Mouse (Mus musculus): ENCODE data around the gene Klhl11.

The Klhl11 gene

DNA sequence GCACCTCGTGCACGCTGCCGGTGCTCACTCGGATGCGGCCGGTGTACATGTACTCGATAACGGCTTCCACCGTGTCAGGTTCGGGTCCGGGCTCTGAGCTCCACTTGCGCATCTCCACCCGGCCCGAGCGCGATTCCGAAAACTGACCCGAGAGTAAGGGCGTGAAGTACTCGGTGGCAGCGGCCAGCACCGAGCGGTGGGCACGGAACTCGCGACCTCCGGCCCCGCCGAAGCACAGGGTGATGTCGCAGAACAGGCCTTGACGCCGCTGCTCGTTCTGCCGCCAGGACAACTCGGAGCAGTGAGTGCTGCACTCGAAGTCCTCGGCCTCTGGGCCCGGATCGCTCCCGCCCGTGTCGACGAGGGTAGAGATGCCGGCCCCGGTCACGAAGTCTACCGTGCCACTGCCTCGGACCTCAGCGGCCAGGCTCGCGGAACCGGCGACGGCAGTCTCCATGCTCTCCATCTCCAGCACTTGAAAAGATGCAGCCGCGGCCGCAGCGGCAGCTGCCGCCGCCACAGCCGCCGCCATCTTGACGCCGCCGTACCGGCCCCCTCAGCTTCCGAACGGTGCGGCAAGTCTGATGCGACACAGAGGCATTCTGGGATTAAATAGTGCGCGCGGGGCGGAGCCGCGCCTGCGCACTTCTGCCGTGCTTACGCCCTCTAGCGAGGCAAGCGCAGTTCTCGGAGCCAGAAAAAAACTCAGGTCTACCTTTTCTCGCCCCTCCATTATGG, at the start of gene Klhl11:
Gene Klhl11 (minus strand): TSS at position 545 of the 738 bp plus-strand sequence.
- peak; percentile 98 for DNase-seq (ENCODE audit: extremely low read depth, insufficient read length, low spot score)

DNA sequence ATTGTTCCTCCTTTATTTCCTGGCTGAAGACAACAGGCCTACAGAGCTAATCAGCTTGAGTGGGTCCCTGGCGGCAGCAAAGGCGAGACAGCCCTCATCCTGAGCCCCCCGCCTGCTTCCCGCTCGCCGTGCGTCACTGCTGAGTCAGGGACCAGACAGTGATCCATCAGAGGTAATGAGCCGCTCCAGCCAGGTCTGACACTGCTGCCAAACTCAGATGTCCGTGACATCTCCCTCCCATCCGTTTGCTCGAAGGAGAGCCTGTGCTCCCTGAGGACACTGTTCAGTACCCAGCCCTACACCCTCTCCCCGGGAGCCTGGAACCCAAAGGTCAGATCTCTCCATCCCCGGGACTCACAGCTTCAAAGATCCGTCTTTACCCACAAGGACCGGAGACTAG, 48.3 kb upstream of the Klhl11 start:
- no peak for DNase-seq (ENCODE audit: extremely low read depth, insufficient read length, low spot score)

DNA sequence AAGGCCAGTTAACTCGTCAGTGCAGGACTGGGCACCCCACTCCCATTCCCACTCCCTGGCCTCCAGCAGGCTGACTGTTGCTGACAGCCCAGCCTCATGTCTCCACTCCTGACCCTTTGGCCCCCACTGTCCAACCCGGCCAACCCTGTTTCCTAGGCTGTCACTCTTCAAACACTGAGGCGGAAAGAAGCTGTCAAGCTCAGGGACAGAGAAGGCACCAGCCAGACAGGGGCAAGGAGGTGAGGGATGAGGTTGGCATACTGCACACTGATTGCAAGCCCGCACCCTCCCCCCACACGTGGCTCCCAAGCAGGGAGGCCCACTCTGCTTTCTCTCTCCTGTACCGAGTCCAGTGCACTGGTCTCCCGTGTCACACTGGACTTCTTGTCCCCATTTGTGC, 46.6 kb upstream of the Klhl11 start:
- no peak for DNase-seq (ENCODE audit: extremely low read depth, insufficient read length, low spot score)

DNA sequence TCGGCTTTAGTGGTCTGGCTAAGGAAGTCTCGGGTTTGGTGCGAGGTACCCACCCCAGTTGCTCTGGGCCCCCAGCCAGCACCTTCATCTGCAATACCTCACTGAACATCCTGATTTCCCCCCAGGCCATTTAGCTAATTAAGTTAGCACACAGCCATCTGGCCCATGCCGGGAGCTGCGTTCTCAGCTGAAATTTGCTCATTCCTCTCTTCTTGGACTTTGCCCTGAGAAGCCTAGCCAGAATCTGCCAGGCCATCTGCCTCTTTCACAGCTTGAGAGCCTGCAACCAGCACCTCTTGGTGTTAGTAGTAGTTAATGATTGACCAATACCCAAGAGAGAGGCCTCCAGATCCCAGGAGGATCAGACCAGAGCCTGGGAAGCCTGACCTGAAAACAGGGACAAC, 45.6 kb upstream of the Klhl11 start:
- DNase-seq (ENCODE audit: extremely low read depth, insufficient read length, low spot score): no peak

DNA sequence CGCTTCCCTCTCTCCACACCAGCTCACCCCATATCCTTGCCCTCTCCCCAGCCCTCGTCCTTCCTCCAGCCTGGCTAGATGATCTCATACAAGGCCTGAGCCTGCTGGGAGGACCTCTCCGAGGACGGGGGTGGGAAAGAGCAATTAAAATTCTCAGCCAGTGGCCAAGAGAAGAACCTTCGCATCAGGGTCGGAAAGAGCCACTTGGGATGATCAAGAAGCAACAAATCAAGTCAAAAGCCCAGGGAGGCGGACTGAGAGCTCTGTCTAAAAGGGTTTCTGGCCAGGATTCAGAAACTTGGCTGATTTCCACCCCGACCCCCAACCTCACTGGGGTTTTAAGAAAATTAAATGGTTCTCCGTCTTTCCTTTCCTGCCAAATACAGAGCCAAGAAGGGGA, 43.8 kb upstream of the Klhl11 start:
- no peak for DNase-seq (ENCODE audit: extremely low read depth, insufficient read length, low spot score)

DNA sequence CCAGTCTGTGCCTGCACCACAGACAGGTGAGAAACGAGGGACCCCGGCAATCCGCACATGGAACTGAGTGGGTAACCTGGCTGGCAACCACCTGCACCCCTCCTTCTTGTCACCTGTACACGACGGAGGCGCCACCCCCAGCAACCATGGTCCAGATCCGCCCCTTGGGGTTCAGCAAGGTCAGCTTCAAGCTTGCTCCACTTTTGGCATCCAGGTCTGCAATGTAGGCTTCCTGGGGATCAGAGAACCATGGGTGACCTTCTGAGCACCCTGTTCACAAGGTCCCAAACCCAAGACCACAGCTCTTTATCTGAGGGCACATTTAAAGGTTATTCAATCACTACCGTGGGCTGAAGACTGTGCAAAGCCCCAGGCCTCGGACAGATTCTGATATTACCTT, 43.2 kb upstream of the Klhl11 start:
- no peak for DNase-seq (ENCODE audit: extremely low read depth, insufficient read length, low spot score)

DNA sequence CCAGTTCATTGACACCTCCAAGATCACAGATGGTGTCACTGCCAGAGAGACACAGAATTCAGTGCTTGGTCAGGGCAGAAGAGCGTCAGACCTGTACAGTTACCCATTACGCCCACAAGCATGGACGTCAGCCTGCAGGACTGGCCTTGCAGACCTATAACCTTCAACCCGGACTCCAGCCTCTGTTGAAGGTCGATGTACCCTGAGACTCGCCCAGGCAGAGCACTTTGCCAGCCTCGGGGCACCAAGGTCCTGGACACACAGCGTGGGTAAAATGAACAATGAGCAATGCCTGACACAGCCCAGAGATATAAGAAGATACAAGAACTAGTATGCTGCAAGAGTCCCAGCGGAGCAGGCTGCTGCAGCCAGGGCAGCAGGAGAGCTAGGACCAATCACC, 42.5 kb upstream of the Klhl11 start:
- DNase-seq (ENCODE audit: extremely low read depth, insufficient read length, low spot score): no peak

DNA sequence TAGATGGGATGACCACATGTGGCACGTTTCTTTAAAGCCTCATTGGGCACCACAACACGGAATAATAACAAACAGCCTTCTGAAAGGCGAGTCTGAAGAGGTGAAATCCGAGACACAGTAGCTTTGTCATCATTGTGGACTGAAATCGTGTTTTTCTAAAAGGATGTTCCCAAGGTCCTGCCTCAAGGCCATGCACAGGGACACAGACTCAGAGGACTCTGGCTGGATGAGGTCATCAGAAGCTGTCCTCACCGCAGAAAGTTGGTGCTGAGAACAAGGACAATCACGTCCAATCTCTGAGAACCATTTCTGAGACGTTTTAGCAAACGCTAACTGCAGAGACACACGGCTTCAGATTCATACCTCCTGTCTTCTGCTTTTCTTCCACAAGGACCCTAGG, 41.2 kb upstream of the Klhl11 start:
- DNase-seq (ENCODE audit: extremely low read depth, insufficient read length, low spot score): no peak

DNA sequence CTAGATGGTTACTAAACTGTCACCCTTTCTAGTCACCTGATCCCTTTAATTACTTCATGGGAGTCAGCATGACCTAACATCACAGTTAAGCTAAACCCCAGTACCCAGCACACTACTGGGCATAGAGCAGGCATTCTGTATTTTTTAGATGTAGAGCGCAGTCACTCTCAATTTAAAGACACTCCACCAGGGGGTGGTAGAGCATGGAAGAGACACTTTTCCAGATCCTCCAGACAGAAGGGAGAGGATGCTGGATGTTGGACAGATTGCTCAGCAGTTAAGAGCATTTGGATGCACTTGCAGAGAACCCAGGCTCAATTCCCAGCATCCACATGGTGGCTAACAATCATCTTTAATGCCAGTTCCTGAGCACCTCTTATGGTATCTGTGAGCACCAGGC, 39.8 kb upstream of the Klhl11 start:
- no peak for DNase-seq (ENCODE audit: extremely low read depth, insufficient read length, low spot score)

DNA sequence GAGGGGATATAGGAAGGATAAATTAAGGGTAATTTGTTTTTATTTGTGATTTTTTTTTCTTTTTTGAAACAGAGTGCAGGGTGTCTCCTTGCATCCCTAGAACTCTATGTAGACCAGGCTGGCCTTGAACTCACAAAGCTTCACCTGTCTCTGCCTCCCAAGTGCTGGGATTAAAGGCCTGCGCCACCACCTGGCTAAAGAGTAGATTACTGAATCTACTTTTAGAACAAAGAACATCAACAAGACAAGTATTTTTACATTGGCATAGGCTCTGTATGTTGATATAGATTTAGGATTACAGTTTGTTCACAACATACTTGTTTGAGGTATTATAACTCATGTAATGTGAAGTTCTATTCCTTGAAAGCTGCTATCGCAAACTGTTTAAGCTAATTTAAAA, 38.0 kb upstream of the Klhl11 start:
- DNase-seq (ENCODE audit: extremely low read depth, insufficient read length, low spot score): no peak

DNA sequence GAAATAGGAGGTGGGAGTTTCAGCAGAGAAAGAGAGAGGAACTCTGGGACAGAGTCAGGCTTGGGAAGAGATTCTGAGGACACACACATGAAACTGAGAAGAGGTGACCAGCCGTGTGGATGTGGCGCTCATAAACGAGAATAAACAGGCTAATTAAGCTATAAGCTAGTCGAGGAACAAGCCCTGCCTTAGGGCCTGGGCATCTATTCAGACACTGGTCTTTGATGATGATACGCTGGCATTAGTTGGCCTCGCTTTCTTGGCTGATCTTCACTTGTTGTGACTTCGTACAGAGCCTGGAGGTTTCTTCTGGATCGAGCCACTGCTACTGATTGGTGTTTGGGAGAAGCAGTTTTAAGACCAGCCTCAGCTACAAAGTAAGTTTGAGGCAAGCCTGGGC, 33.5 kb upstream of the Klhl11 start:
- DNase-seq (ENCODE audit: extremely low read depth, insufficient read length, low spot score): no peak

DNA sequence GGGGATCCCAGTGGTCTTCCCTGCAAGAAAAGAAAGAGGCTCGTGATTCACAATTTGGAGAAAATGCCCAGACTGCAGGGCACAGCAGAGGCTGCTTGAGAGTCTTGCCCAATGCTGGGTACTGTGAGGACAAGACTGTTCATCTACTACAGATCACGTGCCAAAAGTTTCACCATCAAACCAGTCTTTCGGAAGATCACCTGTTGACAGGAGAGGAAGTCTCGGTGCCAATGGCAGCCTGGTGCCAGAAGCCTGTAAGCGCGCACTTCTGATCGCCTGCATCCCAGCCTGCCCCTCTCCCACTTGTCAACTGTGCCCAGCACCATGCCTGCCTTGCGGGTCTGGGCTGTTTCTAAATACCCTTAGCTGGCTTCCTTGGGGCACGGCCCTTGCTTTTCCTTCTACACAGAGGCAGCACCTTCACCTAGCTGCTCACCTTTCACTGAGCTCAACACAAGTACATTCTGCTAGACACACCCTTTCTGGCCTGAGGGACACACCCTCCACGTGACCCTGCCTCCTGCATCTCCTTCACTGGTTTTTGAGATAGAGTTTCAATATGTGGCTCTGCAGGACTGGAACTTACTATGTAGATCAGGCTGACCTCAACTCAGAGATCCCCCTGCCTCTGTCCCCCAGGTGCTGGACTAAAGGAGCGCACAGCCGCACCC, 32.6 kb upstream of the Klhl11 start:
- DNase-seq (ENCODE audit: extremely low read depth, insufficient read length, low spot score): no peak

DNA sequence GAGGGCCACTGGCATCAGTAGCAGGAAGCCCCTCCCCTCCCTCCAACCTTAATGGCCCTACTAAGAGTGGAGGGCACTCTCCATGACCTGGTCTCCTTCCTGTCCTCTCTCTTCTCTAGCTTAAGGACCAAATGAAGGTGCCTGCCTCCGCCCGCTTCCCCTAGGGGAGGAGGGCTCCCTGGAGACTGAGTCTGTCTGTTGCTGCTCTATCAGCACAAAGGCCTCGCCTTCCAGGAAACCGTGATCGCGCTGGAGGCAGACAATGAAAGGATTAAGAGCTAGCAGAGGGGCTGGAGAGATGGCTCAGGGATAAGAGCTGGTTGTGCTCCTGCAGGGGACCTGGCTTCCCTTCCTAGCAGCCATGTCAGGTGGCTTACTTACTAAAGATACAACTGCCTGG, 28.8 kb upstream of the Klhl11 start:
- no peak for DNase-seq (ENCODE audit: extremely low read depth, insufficient read length, low spot score)

DNA sequence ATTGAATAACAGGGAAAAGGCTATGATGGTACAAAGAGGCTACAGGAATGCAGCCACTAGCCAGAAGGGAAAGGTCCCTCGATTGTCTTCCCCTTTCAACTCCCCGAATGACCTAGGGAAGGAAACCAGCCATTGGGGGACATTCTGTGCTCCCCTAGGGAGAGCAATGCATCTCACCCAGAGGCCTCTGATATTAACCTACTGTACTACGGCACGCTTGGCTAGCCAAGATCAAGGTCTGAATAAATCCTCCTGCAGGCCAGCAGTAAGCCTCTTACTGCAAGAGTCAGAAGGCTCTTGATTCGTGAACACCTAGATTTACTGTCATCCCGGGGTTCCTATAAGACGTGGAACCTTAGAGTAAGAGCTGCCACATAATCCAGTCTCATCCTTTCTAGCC, 28.1 kb upstream of the Klhl11 start:
- DNase-seq (ENCODE audit: extremely low read depth, insufficient read length, low spot score): no peak

DNA sequence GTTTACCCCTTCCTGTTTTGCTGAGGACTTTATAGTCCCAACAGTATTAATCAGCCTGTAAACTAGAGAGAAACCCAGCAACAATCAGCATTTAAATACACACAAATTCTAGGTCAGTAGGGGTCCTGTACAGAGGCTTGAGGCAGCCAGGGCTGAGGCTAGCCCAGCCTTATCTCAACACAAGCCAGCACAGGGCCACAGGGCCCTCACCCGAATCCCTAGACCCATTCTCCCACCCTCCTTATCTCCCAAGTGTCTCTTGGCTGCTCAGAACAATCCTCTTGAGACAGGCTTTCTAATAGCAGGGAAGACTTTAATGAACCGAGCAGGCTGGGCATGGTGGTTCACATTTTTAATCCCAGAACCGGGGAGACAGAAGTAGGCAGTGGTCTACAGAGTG, 27.7 kb upstream of the Klhl11 start:
- no peak for DNase-seq (ENCODE audit: extremely low read depth, insufficient read length, low spot score)

DNA sequence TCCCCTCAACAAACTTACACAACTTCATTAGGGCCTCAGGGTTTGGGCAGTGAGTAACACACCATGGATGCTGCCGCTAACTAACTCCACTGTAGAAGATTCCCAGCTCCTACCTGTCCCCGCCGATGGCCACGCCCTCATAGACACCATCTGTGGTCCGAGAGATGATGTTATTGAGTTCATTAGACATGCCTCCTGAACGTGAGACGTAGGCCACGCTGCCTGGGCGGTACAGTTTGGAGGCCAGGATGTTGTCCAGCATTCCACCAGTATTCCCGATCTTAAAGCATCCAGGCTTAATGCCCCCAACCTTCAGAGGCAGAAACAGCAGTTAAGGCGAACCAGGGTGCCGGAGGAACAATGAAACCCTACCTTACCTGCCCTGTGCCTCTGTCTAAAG, 21.2 kb upstream of the Klhl11 start:
- DNase-seq (ENCODE audit: extremely low read depth, insufficient read length, low spot score): no peak

DNA sequence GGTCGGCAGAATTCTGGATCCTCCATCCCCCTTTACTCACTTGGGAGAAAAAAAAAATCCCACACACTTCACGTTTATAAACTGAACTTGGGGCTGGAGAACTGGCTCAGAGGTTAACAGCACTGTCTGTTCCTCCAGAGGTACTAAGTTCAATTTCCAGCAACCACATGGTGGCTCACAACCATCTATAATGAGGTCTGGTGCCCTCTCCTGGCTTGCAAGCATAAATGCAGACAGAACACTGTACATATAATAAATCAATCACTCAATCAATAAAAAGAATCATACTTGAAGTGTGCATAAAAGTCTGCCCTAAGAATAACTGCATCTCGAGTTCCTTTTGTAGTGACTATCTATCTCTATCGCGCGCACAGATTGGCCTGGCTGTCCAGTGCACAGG, 18.4 kb upstream of the Klhl11 start:
- no peak for DNase-seq (ENCODE audit: extremely low read depth, insufficient read length, low spot score)

DNA sequence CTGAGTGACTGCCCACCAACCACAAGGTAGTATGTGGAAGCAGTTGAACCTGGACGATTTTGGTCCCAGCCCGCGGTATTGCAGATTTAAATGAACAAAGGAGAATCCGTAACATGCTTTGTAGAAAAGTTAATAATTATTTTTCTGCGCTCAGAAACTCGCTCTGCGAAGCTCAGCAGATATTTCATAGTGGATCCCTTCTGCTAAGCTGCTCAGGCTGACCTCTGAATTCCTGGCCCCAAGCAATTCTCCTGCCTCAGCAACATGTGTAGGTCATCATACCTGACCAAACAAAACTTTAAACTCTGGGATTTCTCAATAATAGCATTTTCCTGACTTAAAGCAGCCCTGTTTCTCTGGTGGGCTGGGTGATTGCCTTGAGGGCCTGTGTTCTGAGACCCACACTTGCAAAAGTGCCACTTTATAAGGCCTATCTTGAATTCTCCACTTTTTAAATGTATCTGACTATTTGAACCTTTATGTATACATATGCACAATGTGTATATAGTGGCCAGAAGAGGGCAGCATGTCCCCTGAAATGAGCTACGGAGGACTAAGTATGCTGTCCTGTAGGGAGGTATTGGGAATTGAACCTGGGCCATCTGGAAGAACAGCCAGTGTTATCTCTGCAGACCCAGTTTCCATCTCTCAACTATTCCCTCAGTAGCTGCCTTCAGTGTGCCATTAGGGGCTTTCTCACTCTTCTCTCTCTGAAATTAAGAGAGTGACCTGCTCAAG, 13.4 kb upstream of the Klhl11 start:
- DNase-seq (ENCODE audit: extremely low read depth, insufficient read length, low spot score): no peak

DNA sequence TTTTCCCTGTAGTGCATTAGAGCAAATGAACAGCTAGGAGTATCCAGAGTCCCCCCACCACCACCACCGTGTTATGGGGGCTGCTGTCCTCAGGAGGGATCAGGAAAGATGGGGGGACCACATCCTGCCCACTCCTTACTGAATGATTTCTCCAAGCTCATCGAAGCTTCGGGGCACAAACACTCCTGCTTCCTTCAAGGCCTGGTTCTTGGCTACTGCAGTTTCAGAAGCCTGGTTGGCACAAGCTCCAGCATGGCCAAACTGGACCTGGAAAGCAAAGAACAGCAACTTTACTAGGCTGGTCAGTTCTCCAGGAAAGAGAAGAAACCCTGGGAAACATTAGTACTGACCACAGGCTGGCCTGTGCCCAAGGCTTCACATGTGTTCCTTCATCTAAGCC, 11.9 kb upstream of the Klhl11 start:
- no peak for DNase-seq (ENCODE audit: extremely low read depth, insufficient read length, low spot score)

DNA sequence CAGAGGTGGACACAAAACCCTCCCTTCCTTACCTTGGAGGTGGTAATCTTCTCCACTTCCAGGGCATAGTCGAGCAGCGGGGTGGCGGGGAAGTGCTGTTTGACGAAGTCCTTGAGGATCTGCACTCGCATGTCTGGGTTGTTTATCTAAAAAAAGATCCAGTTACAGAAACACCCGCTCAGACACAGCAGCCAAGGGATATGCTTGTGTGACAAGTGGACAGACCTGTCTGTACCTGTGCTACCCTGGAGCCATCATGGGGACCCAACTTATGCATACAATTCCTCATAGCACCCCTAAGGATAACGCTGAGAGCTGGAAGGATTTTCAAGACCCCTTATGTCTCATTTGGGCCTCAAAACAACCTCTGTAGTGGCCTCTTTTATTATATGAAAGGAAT, 6.6 kb upstream of the Klhl11 start:
- no peak for DNase-seq (ENCODE audit: extremely low read depth, insufficient read length, low spot score)

DNA sequence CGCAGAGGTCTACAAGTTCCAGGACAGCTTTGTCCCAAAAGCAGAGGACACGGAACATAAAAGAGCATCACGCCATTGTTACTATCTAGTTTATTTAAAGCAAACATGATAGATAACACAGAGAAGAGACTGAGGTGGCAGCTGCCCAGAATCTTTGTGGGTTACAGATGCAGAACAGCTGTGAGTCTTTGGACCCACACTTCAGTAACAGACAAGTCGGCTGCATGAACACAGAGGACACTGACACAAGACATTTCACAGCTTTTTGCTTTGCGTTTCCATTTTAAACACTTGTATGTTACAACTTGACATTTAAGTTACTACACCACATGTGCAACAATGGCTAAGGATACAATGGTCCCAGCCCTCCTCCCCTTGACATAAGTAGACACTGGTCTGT, 3.7 kb upstream of the Klhl11 start:
- no peak for DNase-seq (ENCODE audit: extremely low read depth, insufficient read length, low spot score)

DNA sequence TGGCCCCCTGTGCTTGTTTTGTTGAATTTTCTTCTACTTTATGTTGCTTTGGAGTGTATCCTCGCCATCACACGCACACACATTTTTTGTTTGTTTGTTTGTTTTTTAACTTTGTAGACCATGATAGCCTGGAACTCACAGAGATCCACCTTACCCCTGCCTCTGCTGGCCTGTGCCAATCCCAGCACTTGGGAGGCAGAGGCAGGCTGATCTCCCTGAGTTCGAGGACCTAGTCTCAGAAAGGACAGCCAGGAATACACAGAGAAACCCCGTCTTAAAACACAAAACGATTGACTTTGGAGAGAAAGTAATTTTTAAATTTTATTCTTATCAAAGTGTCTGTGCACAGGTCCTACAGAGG, 374 bp upstream of the Klhl11 start:
- DNase-seq (ENCODE audit: extremely low read depth, insufficient read length, low spot score): no peak

Measured in 3134 (cell line).